Mouse (Mus musculus): ENCODE results near the gene Boc. TPM values are rescaled to one million over a fixed set of nuclear protein-coding genes. Genes with fewer than 3 reads are reported as not detected.

The Boc gene
- polyA plus RNA-seq, 1 experiment from 2014 or later = 20.6 TPM

DNA sequence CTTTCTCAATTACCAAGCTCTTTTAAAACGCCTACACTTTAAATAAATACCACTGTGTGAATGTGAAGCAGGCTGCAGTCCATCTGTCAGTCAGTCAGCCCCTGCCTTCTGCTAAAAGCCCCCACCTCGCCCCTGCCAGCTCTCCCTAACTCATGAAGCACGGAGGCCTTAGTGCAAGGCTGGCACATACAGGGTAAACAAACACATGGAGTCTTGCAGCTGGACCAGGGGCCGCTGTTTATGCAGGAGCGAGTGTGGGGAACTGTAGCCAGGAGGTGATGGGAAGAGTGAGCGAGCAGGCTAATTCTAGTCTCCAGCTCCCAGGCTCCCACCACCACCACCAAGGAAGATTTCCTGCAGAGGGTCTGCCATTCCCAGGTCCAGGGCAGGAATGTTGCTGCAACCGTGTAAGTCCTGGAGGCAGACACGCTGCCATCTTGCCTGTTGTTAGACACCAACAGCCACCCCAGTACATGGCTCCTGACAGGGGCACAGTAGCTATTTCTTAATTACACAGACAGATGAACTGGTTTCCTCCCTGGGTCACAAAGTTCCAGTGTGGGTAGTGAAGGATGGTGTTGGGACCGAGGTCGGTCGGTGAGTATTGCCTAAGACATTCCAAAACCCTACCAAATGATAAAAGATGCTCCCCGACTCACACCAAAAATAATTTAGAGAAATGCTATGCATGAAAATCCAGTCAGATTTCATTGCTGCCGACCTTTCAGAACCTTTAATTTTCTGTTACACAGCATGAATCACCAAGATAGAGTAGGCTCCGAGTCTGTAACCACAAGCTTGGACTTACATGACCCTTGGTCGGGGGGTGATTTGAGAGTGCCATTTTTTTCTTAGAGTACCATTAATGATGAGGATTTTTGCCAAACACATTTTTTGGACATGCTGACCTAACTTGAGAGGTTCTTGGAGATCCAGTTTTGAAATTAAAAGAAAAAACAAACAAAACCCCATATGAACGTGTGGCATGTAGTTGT is 20.0 kb downstream of the Boc start:
- H3K27ac ChIP-seq = peak overlapping the region; percentile 74
- H3K27me3 ChIP-seq = no peaks in the 10 kb centered on the region
- no peak overlapping the region for H3K4me3 ChIP-seq
- H3K4me1 ChIP-seq = peaks cover 96% of the 10 kb centered on the region
- peak overlapping the region; percentile 54 for H3K9ac ChIP-seq
- 50% methylated on average over 16 of the region's 16 CpGs for WGBS
- peak; percentile 81 for ATAC-seq
- H3K4me2 ChIP-seq = peak overlapping the region; percentile 34
- H3K9me3 ChIP-seq (replicated peaks) = no peaks in the 10 kb centered on the region
- no peaks in the 10 kb centered on the region for H3K36me3 ChIP-seq (ENCODE audit: poor library complexity, severe bottlenecking)

DNA sequence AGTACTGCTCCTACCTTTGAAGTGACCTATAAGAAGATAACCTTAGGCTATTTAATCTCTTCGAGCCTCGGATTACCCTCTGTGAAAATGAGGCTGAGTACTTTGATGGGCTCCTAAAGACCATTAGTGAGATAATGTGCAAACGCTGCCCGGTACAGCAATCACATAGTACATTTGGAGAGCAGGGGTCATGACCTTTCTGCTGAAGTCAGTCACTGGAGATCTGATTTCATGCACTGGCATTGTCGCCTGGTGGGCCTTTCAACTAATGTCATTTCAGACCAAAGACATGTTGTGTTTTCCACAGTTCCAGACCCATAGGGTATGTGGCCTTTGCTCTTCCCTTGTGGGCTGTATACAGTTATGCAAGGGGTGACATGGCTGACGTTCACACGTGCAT is 24.6 kb downstream of the Boc start:
- H3K4me2 ChIP-seq = peak overlapping the region; percentile 59
- 50% methylated on average over 7 of the region's 7 CpGs for WGBS
- no peaks in the 10 kb centered on the region for H3K27me3 ChIP-seq
- H3K36me3 ChIP-seq (ENCODE audit: poor library complexity, severe bottlenecking) = 0 out of 2 replicates have a peak, but pooled peaks cover 5% of the 10 kb centered on the region
- no peak overlapping the region for H3K9ac ChIP-seq
- peak overlapping the region; percentile 97 for H3K27ac ChIP-seq
- peaks cover 93% of the 10 kb centered on the region for H3K4me1 ChIP-seq
- H3K4me3 ChIP-seq = no peak overlapping the region
- no peaks in the 10 kb centered on the region for H3K9me3 ChIP-seq (replicated peaks)
- ATAC-seq = no peak

DNA sequence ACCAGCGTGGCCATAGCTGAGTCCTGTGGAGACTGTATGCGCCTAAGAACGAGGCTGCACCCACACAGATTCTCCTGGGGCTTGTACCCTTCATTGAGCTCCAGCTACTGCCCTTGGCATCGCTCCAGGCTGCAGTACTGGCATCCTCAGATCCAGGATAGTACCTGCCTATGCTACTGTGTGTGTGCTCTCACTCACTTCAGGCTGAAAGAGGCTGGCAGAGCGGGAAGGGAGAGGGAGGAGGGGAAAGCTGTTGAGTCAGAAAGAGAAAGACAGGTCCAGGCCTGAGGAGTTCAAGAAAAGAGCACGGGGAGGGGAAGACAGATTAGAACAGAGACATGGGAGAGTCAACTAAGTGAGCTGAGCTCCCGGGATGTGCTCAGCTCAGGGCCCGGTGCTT is 25.2 kb downstream of the Boc start:
- H3K27ac ChIP-seq = peak overlapping the region; percentile 97
- ATAC-seq = no peak
- 46% methylated on average over 8 of the region's 8 CpGs for WGBS
- H3K36me3 ChIP-seq (ENCODE audit: poor library complexity, severe bottlenecking) = 0 out of 2 replicates have a peak, but pooled peaks cover 5% of the 10 kb centered on the region
- peak overlapping the region; percentile 59 for H3K4me2 ChIP-seq
- H3K4me1 ChIP-seq = peaks cover 93% of the 10 kb centered on the region
- H3K9me3 ChIP-seq (replicated peaks) = no peaks in the 10 kb centered on the region
- H3K27me3 ChIP-seq = no peaks in the 10 kb centered on the region
- H3K9ac ChIP-seq = peak overlapping the region; percentile 48; the same call in 1 of the 2 replicates
- peak overlapping the region; percentile 7 for H3K4me3 ChIP-seq

DNA sequence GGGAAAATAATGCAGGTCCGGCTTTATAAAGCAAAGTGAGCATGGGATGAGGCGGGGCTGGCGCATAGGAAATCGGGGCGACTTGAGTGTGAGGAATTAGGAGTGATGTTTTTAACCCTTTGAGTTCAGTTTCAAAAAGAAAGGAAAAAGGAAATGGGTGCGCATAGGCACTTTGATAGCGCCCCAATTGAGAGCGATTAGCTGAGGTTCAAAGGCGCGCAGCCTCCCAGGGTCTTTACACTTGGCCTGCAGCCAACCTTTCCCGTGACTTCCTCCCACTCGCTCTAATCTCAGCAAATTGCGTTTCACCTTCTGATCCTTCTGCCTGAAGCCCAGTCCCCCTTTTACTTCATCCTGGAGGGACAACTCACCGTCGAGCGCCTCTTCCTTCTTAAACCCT is 25.8 kb downstream of the Boc start:
- no peaks in the 10 kb centered on the region for H3K27me3 ChIP-seq
- H3K36me3 ChIP-seq (ENCODE audit: poor library complexity, severe bottlenecking) = 0 out of 2 replicates have a peak, but pooled peaks cover 5% of the 10 kb centered on the region
- ATAC-seq = no peak
- peaks cover 93% of the 10 kb centered on the region for H3K4me1 ChIP-seq
- no peaks in the 10 kb centered on the region for H3K9me3 ChIP-seq (replicated peaks)
- peak overlapping the region; percentile 97 for H3K27ac ChIP-seq
- H3K4me2 ChIP-seq = peak overlapping the region; percentile 59
- peak overlapping the region; percentile 7; the same call in 1 of the 2 replicates for H3K4me3 ChIP-seq
- 29% methylated on average over 16 of the region's 16 CpGs for WGBS
- H3K9ac ChIP-seq = 0 out of 2 replicates have a peak overlapping the region, but pooled peaks have one; percentile 48

DNA sequence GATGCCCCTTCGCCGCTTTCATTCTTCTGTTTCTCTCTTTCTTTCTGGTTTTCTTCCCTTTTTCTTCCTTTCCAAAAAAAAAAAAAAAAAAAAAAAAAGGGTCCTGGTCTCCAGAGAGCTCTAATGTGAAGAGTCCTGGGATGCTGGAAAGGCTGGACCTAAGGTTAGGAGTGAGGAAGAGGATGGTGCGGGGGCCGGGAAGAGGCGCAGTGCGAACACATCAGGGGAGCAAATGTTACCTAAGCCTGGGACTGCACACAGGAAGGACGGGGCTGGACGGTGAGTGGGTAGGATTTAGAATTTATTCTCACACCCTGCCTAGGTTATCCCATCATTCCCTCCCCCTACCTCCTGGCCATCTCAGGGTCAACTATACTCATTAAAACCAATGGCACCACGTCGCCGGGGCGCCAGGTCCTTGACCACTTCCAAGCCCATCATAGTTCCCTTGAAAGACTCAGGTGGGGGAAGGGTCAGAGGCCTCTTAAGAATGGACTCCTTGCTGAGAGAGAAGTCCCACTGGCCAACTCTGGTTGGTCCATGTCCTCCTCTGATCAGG is 27.4 kb downstream of the Boc start:
- 0 out of 2 replicates have a peak, but pooled peaks cover 5% of the 10 kb centered on the region for H3K36me3 ChIP-seq (ENCODE audit: poor library complexity, severe bottlenecking)
- H3K9me3 ChIP-seq (replicated peaks) = no peaks in the 10 kb centered on the region
- ATAC-seq = peak; percentile 48
- H3K27ac ChIP-seq = peak overlapping the region; percentile 97
- no peaks in the 10 kb centered on the region for H3K27me3 ChIP-seq
- H3K4me3 ChIP-seq = peak overlapping the region; percentile 32
- H3K9ac ChIP-seq = peak overlapping the region; percentile 58
- H3K4me2 ChIP-seq = peak overlapping the region; percentile 59
- 7% methylated on average over 12 of the region's 12 CpGs for WGBS
- peaks cover 94% of the 10 kb centered on the region for H3K4me1 ChIP-seq

DNA sequence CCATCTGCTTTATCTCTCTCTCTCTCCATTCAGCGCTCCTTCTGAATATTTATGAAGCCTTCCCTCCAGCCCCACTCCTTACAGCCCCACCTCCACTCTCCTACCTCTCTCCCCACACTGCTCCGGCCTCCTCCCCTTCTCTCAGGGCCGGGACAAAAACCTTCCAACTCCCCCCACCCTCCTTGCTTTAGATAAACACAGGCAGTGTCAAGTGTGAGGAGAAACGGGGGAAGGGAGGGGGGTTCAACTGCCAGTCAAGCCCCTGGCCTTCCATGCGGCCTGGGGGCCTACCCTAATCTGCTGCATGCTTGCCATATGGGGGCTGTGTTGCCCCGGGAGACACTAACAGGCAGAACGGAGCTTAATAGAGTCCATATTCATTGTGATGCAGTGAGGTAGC is 27.9 kb downstream of the Boc start:
- Histone ChIP-seq H3K27ac (peak overlapping the region; percentile 97), H3K9ac (peak overlapping the region; percentile 58), H3K4me2 (peak overlapping the region; percentile 59), H3K27me3 (no peaks in the 10 kb centered on the region), H3K9me3 (replicated peaks) (no peaks in the 10 kb centered on the region), H3K4me1 (peaks cover 93% of the 10 kb centered on the region), H3K4me3 (peak overlapping the region; percentile 32), H3K36me3 (ENCODE audit: poor library complexity, severe bottlenecking) (0 out of 2 replicates have a peak, but pooled peaks cover 5% of the 10 kb centered on the region)
- peak; percentile 94 for ATAC-seq
- WGBS = under 1% methylated on average over 7 of the region's 7 CpGs

DNA sequence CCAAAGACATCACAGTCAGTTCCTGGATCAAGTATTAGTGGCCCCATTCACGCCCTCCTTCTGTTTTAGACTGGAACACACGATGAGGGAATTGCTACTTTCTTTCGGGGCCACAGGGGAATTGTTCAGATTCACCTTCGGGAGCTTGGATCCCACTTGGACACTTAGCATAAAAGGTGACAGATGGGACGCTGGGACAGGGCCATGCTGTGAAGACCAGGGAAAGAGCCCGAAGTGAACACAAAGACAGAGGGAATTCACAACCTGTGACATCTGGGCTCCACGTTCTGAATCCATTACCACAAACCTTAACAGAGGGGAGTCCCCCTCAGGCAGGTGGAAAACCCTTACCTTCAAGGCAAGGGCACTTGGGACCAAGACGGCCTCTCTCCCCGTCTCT is 28.5 kb downstream of the Boc start:
- peak overlapping the region; percentile 32 for H3K4me3 ChIP-seq
- peak; percentile 29 for ATAC-seq
- peaks cover 87% of the 10 kb centered on the region for H3K4me1 ChIP-seq

DNA sequence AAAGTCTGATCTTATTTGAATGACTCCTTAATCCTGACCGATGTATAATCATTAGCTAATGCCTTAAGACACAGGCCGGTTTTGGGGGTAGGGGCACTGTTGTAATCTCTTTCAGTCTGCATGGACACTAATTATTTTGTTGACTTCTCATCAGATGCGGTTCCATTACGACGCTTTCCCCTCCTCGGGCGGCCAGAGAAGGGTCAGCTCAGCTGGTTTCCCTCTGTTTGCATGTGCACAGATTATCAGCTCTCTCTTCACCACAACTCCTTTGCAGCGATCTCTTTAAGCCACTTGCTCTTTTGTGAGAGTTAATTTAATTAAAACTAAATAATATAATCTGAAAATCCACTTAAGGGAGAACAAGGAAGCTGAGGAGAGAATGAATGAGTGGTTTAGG is 29.0 kb downstream of the Boc start:
- Histone ChIP-seq H3K27ac (peak overlapping the region; percentile 97), H3K27me3 (no peaks in the 10 kb centered on the region), H3K9me3 (replicated peaks) (no peaks in the 10 kb centered on the region), H3K4me2 (peak overlapping the region; percentile 59), H3K4me3 (0 out of 2 replicates have a peak overlapping the region, but pooled peaks have one; percentile 32), H3K36me3 (ENCODE audit: poor library complexity, severe bottlenecking) (0 out of 2 replicates have a peak, but pooled peaks cover 5% of the 10 kb centered on the region), H3K9ac (peak overlapping the region; percentile 58; the same call in 1 of the 2 replicates), H3K4me1 (peaks cover 82% of the 10 kb centered on the region)
- 4% methylated on average over 8 of the region's 8 CpGs for WGBS
- no peak for ATAC-seq

More for the DNA sequence above, 28.5 kb downstream of the Boc start:
- no peaks in the 10 kb centered on the region for H3K27me3 ChIP-seq
- H3K27ac ChIP-seq = peak overlapping the region; percentile 97
- H3K4me2 ChIP-seq = peak overlapping the region; percentile 59
- H3K36me3 ChIP-seq (ENCODE audit: poor library complexity, severe bottlenecking) = 0 out of 2 replicates have a peak, but pooled peaks cover 5% of the 10 kb centered on the region
- 0% methylated on average over 9 of the region's 9 CpGs for WGBS
- H3K9me3 ChIP-seq (replicated peaks) = no peaks in the 10 kb centered on the region
- peak overlapping the region; percentile 58 for H3K9ac ChIP-seq

DNA sequence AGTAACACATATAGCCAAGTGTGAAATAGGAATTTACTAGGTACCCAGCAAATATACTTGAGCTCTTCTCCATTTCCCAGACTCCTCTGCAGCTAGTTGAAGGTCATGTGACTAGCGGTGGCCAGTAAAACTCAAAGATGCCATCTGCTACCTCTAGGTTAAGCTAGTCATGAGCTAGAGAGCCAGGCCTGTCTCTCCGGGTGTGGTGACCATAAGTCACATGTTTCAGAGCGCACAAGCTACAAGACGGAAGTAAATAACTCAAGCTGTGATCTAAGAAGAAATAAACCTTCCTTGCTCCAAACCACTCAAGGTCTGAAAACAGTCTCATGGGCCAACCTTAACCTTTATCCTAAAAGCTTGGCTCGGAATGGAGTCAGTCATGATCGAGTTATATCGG is 29.7 kb downstream of the Boc start:
- Histone ChIP-seq H3K36me3 (ENCODE audit: poor library complexity, severe bottlenecking) (0 out of 2 replicates have a peak, but pooled peaks cover 5% of the 10 kb centered on the region), H3K27ac (peak overlapping the region; percentile 97), H3K4me3 (no peak overlapping the region), H3K4me1 (peaks cover 79% of the 10 kb centered on the region), H3K27me3 (no peaks in the 10 kb centered on the region), H3K4me2 (0 out of 2 replicates have a peak overlapping the region, but pooled peaks have one; percentile 59), H3K9me3 (replicated peaks) (no peaks in the 10 kb centered on the region), H3K9ac (no peak overlapping the region)
- no peak for ATAC-seq
- WGBS = 85% methylated on average over 7 of the region's 7 CpGs

DNA sequence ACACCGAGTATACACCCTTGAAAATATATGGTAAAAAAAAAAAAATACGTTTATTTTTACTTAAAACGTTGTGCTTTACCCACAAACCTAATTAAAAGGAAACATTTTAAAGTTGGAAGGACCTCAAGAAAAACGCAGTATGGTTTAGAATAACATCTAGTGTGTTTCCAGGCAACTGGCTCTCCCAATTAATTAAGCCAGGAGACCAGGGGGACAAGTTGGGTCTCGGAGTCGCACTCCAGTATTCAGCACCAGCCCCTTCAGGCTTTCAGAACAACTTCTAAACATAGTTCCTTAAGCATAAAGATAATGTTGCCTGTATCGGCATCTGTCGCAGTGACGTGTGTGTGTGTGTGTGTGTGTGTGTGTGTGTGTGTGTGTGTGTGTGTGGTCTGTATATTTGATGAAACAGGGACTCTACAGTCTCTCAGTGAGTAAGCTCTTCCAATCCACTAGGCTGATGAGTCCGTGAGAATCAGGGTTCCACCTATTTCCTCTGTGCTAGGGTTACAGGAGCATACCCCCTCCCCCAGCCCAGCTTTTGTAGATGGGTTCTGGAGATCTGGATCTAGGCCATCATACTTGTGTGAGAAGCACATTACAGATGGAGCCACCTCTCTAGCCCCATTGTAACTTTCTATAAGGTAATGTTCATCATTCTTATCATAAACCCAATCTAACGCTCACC is 31.3 kb downstream of the Boc start:
- Histone ChIP-seq H3K36me3 (ENCODE audit: poor library complexity, severe bottlenecking) (0 out of 2 replicates have a peak, but pooled peaks cover 3% of the 10 kb centered on the region), H3K9ac (no peak overlapping the region), H3K9me3 (replicated peaks) (no peaks in the 10 kb centered on the region), H3K4me2 (peak overlapping the region; percentile 27), H3K4me1 (peaks cover 66% of the 10 kb centered on the region), H3K4me3 (no peak overlapping the region), H3K27me3 (no peaks in the 10 kb centered on the region), H3K27ac (peak overlapping the region; percentile 91)
- WGBS = 21% methylated on average over 11 of the region's 11 CpGs
- no peak for ATAC-seq

DNA sequence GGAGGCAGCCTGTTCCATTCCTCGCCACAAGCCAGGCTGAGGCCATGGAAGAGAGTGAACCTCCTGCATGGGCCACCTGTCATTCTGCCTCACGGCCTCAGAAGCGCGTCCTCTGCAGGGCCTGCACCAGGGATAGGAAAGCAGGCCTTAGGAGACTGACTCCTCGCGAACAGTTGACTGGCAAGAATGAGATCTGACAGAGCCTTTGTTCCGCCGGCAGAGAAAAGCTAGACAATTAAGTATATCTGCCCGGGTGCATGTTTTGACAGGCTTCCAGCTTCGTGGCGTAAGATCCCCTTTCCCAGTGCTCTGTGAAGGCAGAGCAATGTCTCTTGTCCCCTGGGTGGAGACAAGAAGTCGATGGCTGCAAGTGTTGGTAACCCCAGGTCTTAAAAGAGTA is 32.0 kb downstream of the Boc start:
- peak overlapping the region; percentile 9; the same call in 1 of the 2 replicates for H3K4me3 ChIP-seq
- no peak for ATAC-seq
- H3K36me3 ChIP-seq (ENCODE audit: poor library complexity, severe bottlenecking) = 0 out of 2 replicates have a peak, but pooled peaks cover 3% of the 10 kb centered on the region
- H3K9me3 ChIP-seq (replicated peaks) = no peaks in the 10 kb centered on the region
- peak overlapping the region; percentile 47 for H3K4me2 ChIP-seq
- H3K4me1 ChIP-seq = peaks cover 60% of the 10 kb centered on the region
- H3K9ac ChIP-seq = peak overlapping the region; percentile 41
- H3K27ac ChIP-seq = peak overlapping the region; percentile 91
- no peaks in the 10 kb centered on the region for H3K27me3 ChIP-seq
- 2% methylated on average over 12 of the region's 12 CpGs for WGBS

Measured in forebrain, embryonic 13.5 days (tissue).